Mouse (Mus musculus) embryonic fibroblast, embryonic 13.5 days (primary cell): ENCODE measurements around the gene B3gntl1.

Experiments used
- CTCF ChIP-seq: IDR thresholded peaks from 2 replicates; pipeline ENCODE4 v1.5.1; 2011; ENCODE audit warnings: mild to moderate bottlenecking, control low read depth, low read length, moderate library complexity, borderline replicate concordance; ENCODE audit not compliant: insufficient read depth
- POLR2A ChIP-seq: IDR thresholded peaks from 2 replicates; pipeline ENCODE4 v1.6.1; 2011; ENCODE audit warnings: low read depth, mild to moderate bottlenecking, control low read depth, low read length, moderate library complexity

DNA sequence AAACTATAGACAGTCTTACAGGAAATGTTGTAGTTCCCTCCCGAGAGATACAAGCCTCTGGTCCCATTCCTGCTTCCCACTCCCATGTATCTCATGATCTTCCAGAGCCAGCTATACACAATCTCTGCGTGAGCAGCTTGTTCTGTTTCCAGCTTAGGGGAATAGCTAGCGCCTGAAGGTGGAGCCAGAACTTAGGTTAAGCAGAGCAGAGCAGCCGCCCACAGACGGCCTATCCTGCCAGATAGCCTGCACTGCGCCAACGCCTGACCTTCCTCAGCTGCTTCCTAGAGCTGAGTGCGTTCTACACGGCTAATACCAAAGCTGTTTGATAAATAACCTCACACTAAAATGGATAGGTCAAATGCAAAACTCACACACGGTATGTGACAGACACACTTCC lies 23.1 kb downstream of the B3gntl1 start:
- TF ChIP-seq POLR2A: no peak
- TF ChIP-seq CTCF: no peak
